Mouse (Mus musculus): ENCODE results near the gene Crebl2. TPM values are rescaled to one million over a fixed set of nuclear protein-coding genes. Genes with fewer than 3 reads are reported as not detected.
A peak's percentile ranks its signal among the peaks of the same experiment; 100 is the strongest.

Gene Crebl2
- total RNA-seq, 2 experiments from 2014 or later: 29.9 to 32.9 TPM

GRCm38 (mm10) chr6:134817051-134817928, 12.7 kb upstream of the Crebl2 start:
- intact Hi-C loops (cut with DNase I): no loop called here
- no peak for DNase-seq (ENCODE audit: low spot score in 2 of 2)

GRCm38 (mm10) chr6:134819741-134820140, 10.2 kb upstream of the Crebl2 start:
- DNase-seq (ENCODE audit: low spot score in 2 of 2): no peak
- intact Hi-C loops (cut with DNase I): no loop called here

DNA sequence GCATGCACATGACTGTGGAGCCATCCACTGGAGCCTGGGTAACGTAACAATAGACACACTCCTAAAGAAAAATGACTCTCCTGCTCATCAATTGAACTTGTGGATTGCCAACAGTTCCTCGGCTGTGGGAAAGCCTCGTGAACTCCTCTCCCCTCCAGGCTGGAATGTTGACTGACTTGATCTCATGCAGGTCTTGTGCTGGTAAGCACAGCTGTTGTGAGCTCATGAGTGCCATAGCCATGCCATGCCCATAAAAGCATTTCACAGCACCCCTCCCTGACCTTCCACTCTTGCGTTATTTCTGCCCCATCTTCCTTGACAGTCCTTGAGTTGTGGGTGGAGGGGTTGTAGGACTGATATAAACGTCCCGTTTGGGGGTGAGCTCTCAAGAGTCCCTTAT, 9.5 kb upstream of the Crebl2 start:
- DNase-seq (ENCODE audit: low spot score in 2 of 2): no peak
- intact Hi-C loops (cut with DNase I): no loop called here

DNA sequence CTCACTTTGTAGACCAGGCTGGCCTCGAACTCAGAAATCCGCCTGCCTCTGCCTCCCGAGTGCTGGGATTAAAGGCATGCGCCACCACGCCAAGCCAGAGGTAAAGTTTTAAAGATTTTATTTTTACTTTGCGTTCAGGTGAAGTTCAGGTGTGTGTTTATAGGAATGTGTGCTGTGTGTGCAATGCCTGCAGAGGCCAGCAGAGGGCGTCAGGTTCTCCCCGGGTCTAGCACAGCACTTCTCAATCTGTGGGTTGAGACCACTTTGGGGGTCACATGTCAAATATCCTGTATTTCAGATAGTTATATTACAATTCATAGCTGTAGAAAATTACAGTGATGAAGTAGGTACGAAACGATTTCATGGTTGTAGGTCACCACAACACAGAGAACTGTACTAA, 7.1 kb upstream of the Crebl2 start:
- no peak for DNase-seq (ENCODE audit: low spot score in 2 of 2)
- intact Hi-C loops (cut with DNase I): no loop called here

GRCm38 (mm10) chr6:134830776-134831175, 822 bp downstream of the Crebl2 start:
- intact Hi-C loops (cut with DNase I): loop anchor here (2.0 kb wide), 1 partner anchor 38 kb away; the partner anchor contains the start of gene Dusp16
- DNase-seq (ENCODE audit: low spot score in 2 of 2): no peak

DNA sequence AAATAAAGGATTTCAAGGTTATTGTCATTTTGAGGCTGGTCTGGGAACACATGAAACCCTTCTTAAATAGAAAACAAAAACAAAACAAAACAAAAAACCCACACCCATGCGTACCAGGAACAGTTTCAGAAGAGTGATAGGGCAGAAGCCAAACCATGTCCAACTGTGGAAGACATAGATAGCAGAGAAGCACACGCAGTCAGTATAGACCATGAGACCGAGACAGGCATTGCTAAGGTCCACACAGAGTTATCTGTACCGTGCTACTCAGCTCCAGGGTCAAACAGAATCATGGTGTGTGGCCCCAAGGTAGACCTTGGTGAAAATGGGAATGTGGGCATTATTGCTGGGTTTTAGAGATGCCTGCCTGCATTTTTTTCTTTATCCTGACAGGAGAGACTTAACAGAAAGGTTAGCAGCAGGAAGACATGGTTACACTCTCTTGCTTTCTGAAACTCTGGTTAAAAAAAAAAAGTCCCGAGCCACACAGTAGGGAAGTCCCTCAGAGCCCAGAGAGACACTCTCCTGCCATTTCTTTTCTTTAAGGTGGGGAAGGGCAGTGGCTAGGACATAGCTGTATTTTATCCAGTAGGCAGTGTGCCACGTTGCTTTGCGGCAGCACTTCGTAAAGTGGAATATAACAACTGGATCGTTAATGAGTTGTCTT, 4.8 kb downstream of the Crebl2 start:
- intact Hi-C loops (cut with DNase I): no loop called here
- DNase-seq (ENCODE audit: low spot score in 2 of 2): no peak

DNA sequence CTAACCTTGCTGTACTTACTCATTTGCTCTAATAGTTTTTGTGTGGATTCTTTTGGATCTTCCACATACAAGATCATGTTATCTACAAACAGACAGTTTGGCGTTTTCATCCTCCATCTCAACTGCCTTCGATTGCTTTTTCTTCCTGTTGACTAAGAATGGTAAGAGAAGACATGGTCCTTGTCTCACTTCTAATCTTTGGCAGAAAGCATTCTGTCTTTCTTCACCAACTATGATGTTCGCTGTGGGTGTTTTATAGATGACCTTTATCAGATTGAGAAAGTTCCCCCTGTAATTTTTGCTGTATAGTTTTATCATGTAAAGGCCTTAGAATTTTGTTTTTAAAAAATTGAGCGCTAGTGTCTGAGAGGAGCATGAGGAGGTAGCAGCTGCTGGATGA, 8.2 kb downstream of the Crebl2 start:
- DNase-seq (ENCODE audit: low spot score in 2 of 2): no peak
- intact Hi-C loops (cut with DNase I): no loop called here

GRCm38 (mm10) chr6:134840346-134840745, 10.4 kb downstream of the Crebl2 start:
- intact Hi-C loops (cut with DNase I): no loop called here
- no peak for DNase-seq (ENCODE audit: low spot score in 2 of 2)

DNA sequence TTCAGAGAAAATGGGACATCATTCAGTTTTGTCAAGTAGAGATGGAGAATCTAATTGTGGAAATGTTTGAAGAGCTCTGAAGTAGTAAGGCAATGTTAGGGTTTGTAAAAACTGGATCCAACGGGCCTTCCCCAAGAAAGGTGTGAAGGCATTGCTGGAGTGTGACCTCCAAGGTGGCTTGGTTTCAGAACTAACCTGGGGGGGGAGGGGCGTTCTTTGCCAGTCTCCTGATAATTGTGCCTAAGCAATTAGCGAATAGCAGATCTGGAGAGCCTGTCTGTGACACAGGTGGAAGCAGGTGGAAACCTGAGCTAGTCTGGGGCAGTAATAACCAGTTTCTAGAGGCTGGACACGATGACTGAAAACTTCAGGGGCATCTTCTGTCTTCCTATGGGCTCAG, 15.8 kb downstream of the Crebl2 start:
- intact Hi-C loops (cut with DNase I): no loop called here

DNA sequence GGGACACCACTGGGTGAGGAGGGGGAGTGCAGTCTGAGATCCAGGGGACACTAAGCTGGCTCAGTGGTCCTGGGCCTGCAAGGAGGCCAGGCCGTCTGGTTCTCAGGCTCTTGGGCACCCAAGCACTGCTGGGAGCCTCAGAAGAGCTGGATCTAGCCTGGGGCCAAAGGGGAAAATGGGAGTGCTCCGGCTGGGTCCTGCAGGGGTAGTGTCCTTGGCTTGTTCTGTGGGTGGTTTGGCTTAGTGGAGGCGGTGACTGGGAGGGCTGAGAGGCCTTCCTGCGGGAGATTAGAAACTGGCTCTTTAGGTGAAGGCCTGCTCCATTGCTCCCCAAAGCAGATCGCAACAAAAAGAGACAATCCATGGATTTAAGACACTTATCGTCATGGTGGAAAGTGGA, 16.4 kb downstream of the Crebl2 start:
- DNase-seq (ENCODE audit: low spot score in 2 of 2): no peak
- intact Hi-C loops (cut with DNase I): no loop called here

More for the DNA sequence above, 15.8 kb downstream of the Crebl2 start:
- DNase-seq (ENCODE audit: low spot score in 2 of 2): no peak

DNA sequence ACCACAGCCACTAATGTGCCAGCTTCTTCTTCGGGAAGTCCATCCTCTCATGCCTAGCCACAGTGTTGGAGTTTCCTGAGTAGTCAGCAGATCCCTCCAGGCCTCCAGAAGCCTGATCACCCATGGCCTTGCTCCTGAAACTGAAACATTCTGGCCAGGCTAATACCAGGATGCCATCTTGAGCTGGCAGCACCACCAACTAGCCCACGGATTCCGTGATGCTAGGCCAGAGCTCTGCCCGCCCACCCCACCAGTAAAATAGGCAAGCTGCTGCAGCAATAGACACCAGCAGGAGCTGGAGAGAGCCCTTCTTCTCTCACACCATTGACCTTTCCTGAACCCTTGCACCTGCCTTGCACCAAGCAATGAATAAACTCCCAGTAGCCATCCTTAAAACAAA, 17.6 kb downstream of the Crebl2 start:
- intact Hi-C loops (cut with DNase I): no loop called here

DNA sequence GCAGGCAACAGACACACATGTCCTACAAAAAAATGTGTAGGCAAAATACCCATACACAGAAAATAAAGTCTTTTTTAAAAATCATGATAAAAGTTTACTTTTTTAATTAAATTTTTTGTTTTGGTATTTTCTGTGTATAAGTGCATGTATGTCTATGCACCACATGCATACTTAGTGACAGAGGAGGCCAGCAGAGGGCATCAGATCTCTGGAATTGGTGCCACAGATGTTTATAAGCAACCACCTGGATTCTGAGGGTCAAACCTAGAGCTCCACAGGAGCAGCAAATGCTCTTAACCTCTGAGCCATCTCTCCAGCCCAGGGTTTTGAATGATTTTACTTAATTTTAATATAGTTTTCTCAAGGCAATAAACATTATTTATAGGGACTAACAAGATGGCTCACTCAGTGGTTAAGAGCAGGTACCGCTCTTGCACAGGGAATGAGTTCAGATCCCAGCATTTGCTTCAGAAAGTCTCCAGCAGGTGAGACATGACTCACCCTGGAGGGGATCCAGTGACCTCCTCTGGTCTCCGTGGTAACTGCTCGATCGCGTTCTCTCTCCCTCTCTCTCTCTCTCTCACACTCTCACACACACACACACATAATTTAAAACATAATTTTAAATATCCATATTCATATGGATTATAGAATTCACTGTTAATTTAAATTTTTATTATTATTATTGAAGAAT, 18.4 kb downstream of the Crebl2 start:
- no peak for DNase-seq (ENCODE audit: low spot score in 2 of 2)
- intact Hi-C loops (cut with DNase I): no loop called here

More for the DNA sequence above, 17.6 kb downstream of the Crebl2 start:
- DNase-seq (ENCODE audit: low spot score in 2 of 2): peak in 1 of 2 experiments; percentile 47

GRCm38 (mm10) chr6:134849461-134849860, 19.5 kb downstream of the Crebl2 start:
- DNase-seq (ENCODE audit: low spot score in 2 of 2): no peak
- intact Hi-C loops (cut with DNase I): no loop called here

- no peak for DNase-seq (ENCODE audit: low spot score in 2 of 2)
- intact Hi-C loops (cut with DNase I): loop anchor here (10.0 kb wide), 1 partner anchor 425 kb away; no protein-coding TSS in a partner anchor
Measured at GRCm38 (mm10) chr6:134849985-134850384, 20.0 kb downstream of the Crebl2 start.

DNA sequence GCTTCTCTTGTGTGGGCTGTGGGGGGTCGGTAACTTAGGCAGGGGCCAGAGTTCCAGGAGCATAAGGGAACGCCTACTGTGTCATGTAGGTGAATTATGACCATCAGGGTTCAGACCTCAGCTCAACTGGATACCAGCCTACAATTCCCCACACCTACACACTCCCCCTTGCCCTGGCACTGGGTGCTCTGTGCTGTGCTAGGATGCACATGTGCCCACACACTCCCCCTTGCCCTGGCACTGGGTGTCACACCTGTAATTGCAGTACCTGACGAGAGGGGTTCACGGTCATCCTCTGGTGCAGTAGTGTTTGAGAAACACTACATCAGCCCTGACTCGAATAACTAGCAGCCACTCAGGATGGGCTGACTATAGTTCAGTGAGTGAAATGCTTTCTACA, 24.8 kb downstream of the Crebl2 start:
- no peak for DNase-seq (ENCODE audit: low spot score in 2 of 2)
- intact Hi-C loops (cut with DNase I): loop anchor here (10.0 kb wide), 1 partner anchor 430 kb away; no protein-coding TSS in a partner anchor

DNA sequence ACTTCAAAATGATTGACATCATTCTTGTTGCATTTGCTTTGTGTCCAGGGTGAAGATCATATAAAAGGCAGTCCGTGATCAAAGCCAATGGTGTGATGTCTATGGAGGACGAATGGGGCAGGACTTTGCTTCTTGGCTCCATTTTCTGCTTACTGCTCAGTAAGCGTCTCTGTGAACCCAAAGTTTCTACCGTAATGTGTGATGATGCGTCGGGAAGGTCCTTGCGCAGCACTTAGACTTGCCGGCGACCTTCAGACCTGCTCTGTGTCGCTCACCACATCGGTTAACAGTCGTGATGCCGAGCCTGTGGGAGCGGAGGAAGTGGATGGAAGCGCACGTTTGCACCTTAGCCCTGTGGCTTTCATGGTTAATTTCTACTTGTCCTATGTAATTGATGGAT, 26.0 kb downstream of the Crebl2 start:
- intact Hi-C loops (cut with DNase I): loop anchor here (10.0 kb wide), 1 partner anchor 431 kb away; no protein-coding TSS in a partner anchor
- no peak for DNase-seq (ENCODE audit: low spot score in 2 of 2)

DNA sequence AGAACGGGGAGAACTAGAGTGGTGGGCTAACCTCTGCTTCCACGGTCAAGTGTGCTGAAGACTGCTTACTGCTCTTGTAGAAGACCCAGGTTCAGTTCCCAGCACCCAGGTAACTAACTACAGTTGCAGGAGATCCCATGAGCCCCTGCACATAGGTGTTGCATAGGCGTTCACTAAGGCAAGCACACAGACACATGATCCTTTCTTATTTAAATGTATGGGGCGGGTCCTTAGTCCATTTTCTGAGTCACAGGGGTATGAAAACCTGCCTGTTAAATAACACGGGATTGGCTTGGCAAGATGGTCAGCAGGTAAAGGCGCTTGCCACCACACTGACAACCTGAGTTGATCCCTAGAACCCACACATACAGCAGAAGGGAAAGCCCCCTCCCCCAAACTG, 29.1 kb downstream of the Crebl2 start:
- intact Hi-C loops (cut with DNase I): loop anchor here (10.0 kb wide), 1 partner anchor 434 kb away; no protein-coding TSS in a partner anchor

GRCm38 (mm10) chr6:134860275-134860674, 30.3 kb downstream of the Crebl2 start:
- DNase-seq (ENCODE audit: low spot score in 2 of 2): no peak
- intact Hi-C loops (cut with DNase I): no loop called here

More for the DNA sequence above, 29.1 kb downstream of the Crebl2 start:
- DNase-seq (ENCODE audit: low spot score in 2 of 2): no peak

- no peak for DNase-seq (ENCODE audit: low spot score in 2 of 2)
- intact Hi-C loops (cut with DNase I): no loop called here
Measured at GRCm38 (mm10) chr6:134861386-134861785, 31.4 kb downstream of the Crebl2 start.

DNA sequence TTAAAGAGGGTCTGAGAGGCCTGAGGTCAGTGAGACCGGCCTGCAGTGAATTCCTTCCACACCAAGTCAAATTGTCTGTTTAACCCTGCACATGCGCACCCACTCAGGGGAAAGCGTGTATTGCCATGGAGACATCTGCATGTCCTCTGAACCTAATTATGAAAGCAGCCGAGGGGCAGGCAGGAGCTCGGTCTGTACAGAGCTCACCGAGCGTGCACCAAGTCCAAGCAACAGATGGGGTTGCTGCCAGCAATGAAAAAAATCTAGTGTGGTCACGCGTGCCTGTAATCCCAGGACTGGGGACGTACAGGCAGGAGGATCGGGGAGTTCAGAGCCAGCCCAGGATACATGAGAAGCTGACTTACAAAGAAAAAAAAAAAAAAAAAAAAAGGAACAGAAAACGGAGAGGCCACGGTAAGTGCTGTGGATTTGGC, 32.7 kb downstream of the Crebl2 start:
- peak in 1 of 2 experiments; percentile 30 for DNase-seq (ENCODE audit: low spot score in 2 of 2)
- intact Hi-C loops (cut with DNase I): loop anchor here (2.0 kb wide), 2 partner anchors 84 to 204 kb away; no protein-coding TSS in a partner anchor

Data from left cerebral cortex, postnatal 25 days (tissue).